Mouse (Mus musculus) CH12.LX (cell line): ENCODE measurements around the gene Tmem216.
A peak's percentile ranks its signal among the peaks of the same experiment; 100 is the strongest.

Experiments used
- CTCF ChIP-seq, 2 experiments: IDR thresholded peaks in 1 of 2; conservative IDR thresholded peaks in 1 of 2; 2 replicates each; pipeline ENCODE4 v1.5.1; 2011 to 2012; ENCODE audit warnings: low read depth in 2 of 2, low read length in 2 of 2, improper control_type of control experiment in 1 of 2, inconsistent platforms in 1 of 2, mild to moderate bottlenecking in 1 of 2, moderate library complexity in 1 of 2
- EP300 ChIP-seq: IDR thresholded peaks from 2 replicates; pipeline ENCODE4 v1.6.1; 2011; ENCODE audit warnings: low read length, improper control_type of control experiment
- POLR2A ChIP-seq: IDR thresholded peaks from 2 replicates; pipeline ENCODE4 v1.6.1; 2011; ENCODE audit warnings: low read depth, mild to moderate bottlenecking, improper control_type of control experiment, low read length
- POLR2AphosphoS2 ChIP-seq: IDR thresholded peaks from 2 replicates; pipeline ENCODE4 v1.6.1; 2011; ENCODE audit warnings: low read depth, low read length, improper control_type of control experiment
- SMC3 ChIP-seq: IDR thresholded peaks from 2 replicates; pipeline ENCODE4 v1.6.1; 2011; ENCODE audit warnings: low read depth, low read length, improper control_type of control experiment
- USF1 ChIP-seq: IDR thresholded peaks from 2 replicates; pipeline ENCODE4 v1.6.1; 2014; ENCODE audit warnings: low read depth, mild to moderate bottlenecking, inconsistent platforms, low read length, improper control_type of control experiment
- USF2 ChIP-seq: conservative IDR thresholded peaks from 2 replicates; pipeline ENCODE4 v1.6.1; 2011; ENCODE audit warnings: low read depth, low read length, improper control_type of control experiment
- ZC3H11A ChIP-seq: IDR thresholded peaks from 2 replicates; pipeline ENCODE4 v1.6.1; 2012; ENCODE audit warnings: low read depth, mild to moderate bottlenecking, inconsistent platforms, low read length, improper control_type of control experiment
- ZMIZ1 ChIP-seq: IDR thresholded peaks from 2 replicates; pipeline ENCODE4 v1.6.1; 2012; ENCODE audit warnings: low read depth, mild to moderate bottlenecking, inconsistent platforms, low read length, improper control_type of control experiment

GRCm38 (mm10) chr19:10602787-10603186 lies 46.7 kb upstream of the Tmem216 start:
- TF ChIP-seq POLR2A (peak; percentile 38), USF2 (no peak), ZC3H11A (peak; percentile 10; the same call in 1 of the 2 replicates), CTCF (conservative IDR thresholded peaks at IDR 0.05 in 1 of 2, IDR thresholded peaks at IDR 0.05 in 1 of 2; ENCODE audit: low read depth in 2 of 2, low read length in 2 of 2) (peak; percentile 64 to 95), ZMIZ1 (no peak), EP300 (no peak), SMC3 (peak; percentile 83), POLR2AphosphoS2 (no peak), USF1 (no peak)
